Mouse (Mus musculus) adrenal gland, adult (tissue): ENCODE measurements around the gene Kcna7.
"Not testable (repeated sequence)": the region's sequence is repeated elsewhere in the genome, so short reads cannot be mapped to it uniquely, and the experiment has no call there.

ENCODE experiments used
- DNase-seq, 2 experiments: peaks; one replicate each; pipeline ENCODE4 v3.0.0; 2022 to 2023; ENCODE audit warnings: low spot score in 1 of 2; ENCODE audit not compliant: inconsistent age in 2 of 2

The Kcna7 gene

DNA sequence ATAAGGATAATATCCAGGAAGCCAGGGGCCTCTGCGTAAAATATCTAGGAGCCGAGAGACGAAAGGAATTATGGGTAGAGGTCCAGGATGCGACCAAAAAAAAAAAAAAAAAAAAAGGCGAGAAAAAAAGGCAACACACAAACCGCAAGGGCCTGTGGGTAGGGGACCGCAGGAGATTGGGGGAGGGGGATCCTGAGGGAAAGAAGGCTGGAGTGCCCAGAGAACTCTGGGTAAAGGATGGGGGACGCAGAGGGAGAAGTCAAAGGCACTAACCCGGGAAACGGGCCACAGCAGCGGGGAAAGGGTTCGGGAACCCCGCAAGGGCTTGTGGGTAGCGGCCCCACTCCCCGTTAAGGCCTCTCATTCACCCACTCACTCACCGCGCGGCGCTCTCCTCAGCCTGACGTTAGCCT is 10.3 kb upstream of the Kcna7 start:
- no peak for DNase-seq

- peak; percentile 100 for DNase-seq
Observed at GRCm38 (mm10) chr7:45395578-45396336, 9.7 kb upstream of the Kcna7 start, which contains the start of gene Snrnp70. Snrnp70 (minus strand) TSS chr7:45395742.

GRCm38 (mm10) chr7:45396337-45396775 is 9.1 kb upstream of the Kcna7 start:
- DNase-seq: not testable (repeated sequence)

DNA sequence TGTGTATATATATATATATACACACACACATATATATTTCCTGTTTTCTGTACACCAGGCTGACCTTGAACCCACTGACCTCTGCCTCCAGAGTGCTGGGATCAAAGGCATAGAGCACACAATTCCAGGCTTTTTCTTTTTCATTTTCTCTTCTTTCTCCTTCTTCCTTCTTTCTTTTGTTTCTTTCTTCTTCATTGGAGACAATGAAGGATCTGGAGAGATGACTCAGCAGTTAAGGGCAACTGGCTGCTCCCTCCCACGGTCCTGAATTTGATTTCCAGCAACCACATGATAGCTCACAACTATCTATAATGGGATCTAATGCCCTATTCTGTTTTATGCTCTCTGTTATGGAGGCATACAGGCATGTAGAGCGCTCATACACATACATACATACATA is 8.7 kb upstream of the Kcna7 start:
- no peak for DNase-seq

- DNase-seq: no peak
Observed at GRCm38 (mm10) chr7:45401521-45402085, 3.9 kb upstream of the Kcna7 start.

GRCm38 (mm10) chr7:45403532-45404261 is 1.8 kb upstream of the Kcna7 start:
- DNase-seq: peak; percentile 50 to 82

DNA sequence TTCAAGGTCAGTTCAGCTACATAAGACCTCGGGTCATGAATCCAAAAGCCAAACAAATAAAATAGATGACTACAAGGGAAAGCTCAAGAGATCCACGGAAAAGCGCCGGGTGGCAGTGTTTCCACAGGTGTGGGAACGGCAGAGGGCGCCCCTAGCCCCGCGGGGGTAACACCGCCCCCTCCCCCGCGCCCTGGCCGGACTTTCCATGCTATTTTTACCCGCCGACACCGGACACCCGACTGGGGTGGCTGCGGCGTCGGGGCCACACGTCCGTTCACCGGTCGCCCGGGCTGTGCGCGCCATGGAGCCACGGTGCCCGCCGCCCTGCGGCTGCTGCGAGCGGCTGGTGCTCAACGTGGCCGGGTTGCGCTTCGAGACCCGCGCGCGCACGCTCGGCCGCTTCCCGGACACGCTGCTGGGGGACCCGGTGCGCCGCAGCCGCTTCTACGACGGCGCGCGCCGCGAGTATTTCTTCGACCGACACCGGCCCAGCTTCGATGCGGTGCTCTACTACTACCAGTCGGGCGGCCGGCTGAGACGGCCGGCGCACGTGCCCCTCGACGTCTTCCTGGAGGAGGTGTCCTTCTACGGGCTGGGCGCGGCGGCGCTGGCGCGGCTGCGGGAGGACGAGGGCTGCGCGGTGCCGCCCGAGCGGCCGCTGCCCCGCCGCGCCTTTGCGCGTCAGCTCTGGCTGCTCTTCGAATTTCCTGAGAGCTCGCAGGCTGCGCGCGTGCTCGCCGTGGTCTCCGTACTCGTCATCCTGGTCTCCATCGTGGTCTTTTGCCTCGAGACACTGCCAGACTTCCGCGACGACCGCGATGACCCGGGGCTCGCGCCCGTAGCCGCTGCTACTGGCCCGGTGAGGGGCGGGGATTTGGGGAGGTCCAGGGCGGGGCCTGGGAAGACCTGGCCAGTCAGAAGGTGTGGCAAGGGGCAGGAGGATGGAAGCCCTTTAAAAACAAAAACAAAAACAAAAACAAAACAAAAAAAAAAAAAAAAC is 1.0 kb downstream of the Kcna7 start:
- peak in 1 of 2 experiments; percentile 64 for DNase-seq

DNA sequence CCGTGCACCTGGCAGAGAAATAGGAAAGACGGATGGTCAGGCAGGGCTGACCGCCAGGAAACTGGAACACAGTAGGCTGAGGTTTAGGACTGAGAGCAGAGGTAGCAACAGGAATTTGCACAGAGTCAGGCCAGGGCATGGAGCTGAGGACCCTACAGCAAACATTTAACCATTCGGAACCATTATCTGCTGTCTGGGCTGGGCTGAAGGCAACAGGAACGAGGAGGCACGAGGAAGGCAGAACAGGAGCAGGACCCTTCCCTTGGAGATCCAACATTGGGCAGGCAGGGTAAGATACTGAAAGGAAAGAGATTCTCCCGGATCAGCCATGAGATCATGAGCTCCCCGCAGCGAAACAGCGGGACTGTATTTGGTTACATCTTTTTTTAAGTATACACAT is 2.4 kb downstream of the Kcna7 start:
- DNase-seq: no peak

DNA sequence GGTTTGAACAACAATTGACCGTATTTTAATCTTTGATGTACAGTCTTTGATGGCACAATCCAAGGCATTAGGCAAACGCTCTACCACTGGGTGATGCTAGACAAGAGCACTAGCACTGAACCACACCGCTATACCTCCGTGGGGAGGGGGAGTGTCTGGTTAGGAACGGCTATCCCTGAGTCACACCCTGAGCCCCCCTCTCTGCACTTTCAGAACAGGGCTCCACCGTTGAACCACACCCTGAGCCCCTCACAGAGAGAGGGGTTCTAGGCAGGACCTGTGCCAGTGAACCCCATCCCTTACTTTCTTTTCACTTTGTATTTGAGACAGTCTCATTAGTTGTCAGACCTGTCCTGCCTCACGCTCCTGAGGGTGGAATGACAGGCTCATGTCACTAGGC is 2.9 kb downstream of the Kcna7 start:
- DNase-seq: no peak

DNA sequence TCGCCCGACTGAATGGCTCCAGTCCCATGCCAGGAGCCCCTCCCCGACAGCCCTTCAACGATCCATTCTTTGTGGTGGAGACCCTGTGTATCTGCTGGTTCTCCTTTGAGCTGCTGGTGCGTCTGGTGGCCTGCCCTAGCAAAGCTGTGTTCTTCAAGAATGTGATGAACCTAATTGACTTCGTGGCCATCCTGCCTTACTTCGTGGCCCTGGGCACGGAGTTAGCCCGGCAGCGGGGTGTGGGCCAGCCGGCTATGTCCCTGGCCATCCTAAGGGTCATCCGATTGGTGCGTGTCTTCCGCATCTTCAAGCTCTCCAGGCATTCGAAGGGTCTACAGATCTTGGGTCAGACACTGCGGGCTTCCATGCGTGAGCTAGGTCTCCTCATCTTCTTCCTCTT is 3.5 kb downstream of the Kcna7 start:
- DNase-seq: no peak

- no peak for DNase-seq
Observed at GRCm38 (mm10) chr7:45409497-45410163, 4.2 kb downstream of the Kcna7 start.

DNA sequence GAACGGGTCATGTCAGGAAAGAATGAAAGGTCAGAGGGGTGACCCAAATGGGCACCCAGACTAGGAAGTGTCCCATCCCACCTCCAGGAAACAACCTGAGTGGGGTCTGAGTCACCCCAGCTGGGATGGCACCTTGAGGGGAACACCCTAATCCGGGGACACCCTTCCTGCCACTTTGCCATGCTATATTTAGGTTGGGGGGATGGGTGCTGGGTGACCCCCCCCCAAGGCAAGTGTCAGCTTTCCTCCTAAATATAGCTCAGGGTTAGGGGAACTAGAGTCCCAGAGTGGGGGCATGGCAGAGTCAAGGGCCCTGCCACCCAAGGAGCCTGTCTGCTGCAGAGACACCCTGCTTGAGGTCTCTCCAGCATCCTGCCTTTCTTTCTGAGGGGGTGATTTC is 7.0 kb downstream of the Kcna7 start:
- no peak for DNase-seq

- no peak for DNase-seq
Observed at GRCm38 (mm10) chr7:45413113-45413863, 7.8 kb downstream of the Kcna7 start, which contains the start of gene Ntf5. Ntf5 (plus strand) TSS chr7:45413695.

GRCm38 (mm10) chr7:45413864-45414739 is 8.6 kb downstream of the Kcna7 start:
- no peak for DNase-seq

DNA sequence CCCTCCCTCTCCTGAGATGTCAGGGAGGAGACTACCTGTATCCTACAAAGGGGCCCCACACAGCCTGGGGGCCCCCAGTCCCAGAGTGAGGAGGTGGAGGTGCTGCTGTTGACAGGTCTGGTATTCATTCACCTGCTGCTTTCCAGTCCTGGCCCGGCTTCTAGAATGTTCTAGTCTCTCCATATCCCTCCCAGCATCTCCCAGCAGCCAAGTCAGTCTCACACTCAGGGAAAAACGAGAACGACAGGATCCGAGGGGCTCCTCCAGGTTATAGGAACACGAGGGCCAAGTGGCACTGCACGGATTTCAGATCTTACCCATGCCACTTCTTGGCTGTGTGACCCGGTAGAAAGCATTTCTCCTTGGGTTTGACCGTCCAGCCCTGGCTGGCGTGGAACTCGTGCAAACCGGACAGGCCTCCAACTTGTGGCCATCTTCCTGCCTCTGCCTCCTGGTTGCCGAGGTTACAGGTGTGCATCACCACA is 9.3 kb downstream of the Kcna7 start:
- DNase-seq: no peak

- no peak for DNase-seq
Observed at GRCm38 (mm10) chr7:45415636-45416035, 10.2 kb downstream of the Kcna7 start.

GRCm38 (mm10) chr7:45417962-45418492 is 12.6 kb downstream of the Kcna7 start:
- no peak for DNase-seq
